Mouse (Mus musculus): ENCODE measurements at regions not wholly inside any gene's neighbourhood (a gene's known extent, or its start where the extent isn't known, plus 50 kb on each side); places are given as distances from the start of the nearest gene placed in this dataset.
"Not testable (repeated sequence)": the region's sequence is repeated elsewhere in the genome, so short reads cannot be mapped to it uniquely, and the experiment has no call there.

GRCm38 (mm10) chr16:20833838-20834237 lies 99.5 kb upstream of the Thpo start:
- not testable (repeated sequence) for H3K27me3 ChIP-seq (ENCODE audit: control insufficient read depth, insufficient read depth, low read length); DNase-seq (ENCODE audit: low spot score); H3K4me3 ChIP-seq (ENCODE audit: low read depth, low read length); H3K9me3 ChIP-seq (ENCODE audit: control insufficient read depth, low read length); H3K4me2 ChIP-seq (ENCODE audit: low read depth, low read length, severe bottlenecking); H3K36me3 ChIP-seq (ENCODE audit: control insufficient read depth, insufficient read depth, low read length); H3K4me1 ChIP-seq (replicated peaks; ENCODE audit: control insufficient read depth, insufficient read depth, low read length); H3K9ac ChIP-seq (ENCODE audit: low read length); H3K27ac ChIP-seq (ENCODE audit: low read depth, low read length); ATAC-seq (replicated peaks; ENCODE audit: low FRiP score)
- WGBS, result 72% methylated on average over 10 of the region's 10 CpGs

DNA sequence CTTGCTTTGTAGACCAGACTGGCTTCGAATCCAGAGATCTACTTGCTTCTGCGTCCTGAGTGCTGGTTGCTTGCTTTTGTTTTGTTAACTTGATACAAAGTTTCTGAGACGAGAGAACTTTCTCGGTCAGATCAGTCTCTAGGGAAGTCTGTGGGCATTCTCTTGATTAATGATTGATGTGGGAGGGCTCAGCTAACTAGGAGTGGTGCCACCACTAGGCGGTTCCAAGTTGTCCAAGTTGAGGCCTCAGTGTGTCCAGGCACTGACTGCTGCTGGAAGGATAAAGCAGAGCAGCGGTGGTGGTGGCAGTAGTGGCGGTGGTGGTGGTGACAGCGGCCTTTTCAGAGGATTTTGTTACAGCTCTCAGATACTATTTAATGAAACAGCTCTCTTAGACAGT lies 99.0 kb upstream of the Thpo start:
- WGBS, result 84% methylated on average over 8 of the region's 8 CpGs
- H3K4me1 ChIP-seq (replicated peaks; ENCODE audit: control insufficient read depth, insufficient read depth, low read length), result no peaks in the 10 kb centered on the region; the same call in 1 of the 2 replicates
- ATAC-seq (replicated peaks; ENCODE audit: low FRiP score) (no peak), DNase-seq (ENCODE audit: low spot score) (no peak)
- H3K9me3 ChIP-seq (ENCODE audit: control insufficient read depth, low read length), result no peaks in the 10 kb centered on the region
- H3K4me3 ChIP-seq (ENCODE audit: low read depth, low read length), result no peak overlapping the region
- H3K27ac ChIP-seq (ENCODE audit: low read depth, low read length), result no peak overlapping the region
- H3K36me3 ChIP-seq (ENCODE audit: control insufficient read depth, insufficient read depth, low read length), result no peaks in the 10 kb centered on the region
- H3K27me3 ChIP-seq (ENCODE audit: control insufficient read depth, insufficient read depth, low read length), result no peaks in the 10 kb centered on the region
- H3K4me2 ChIP-seq (ENCODE audit: low read depth, low read length, severe bottlenecking), result no peak overlapping the region
- H3K9ac ChIP-seq (ENCODE audit: low read length), result no peak overlapping the region

- Histone ChIP-seq H3K4me2 (ENCODE audit: low read depth, low read length, severe bottlenecking) (no peak overlapping the region), H3K9me3 (ENCODE audit: control insufficient read depth, low read length) (no peaks in the 10 kb centered on the region), H3K27me3 (ENCODE audit: control insufficient read depth, insufficient read depth, low read length) (no peaks in the 10 kb centered on the region), H3K27ac (ENCODE audit: low read depth, low read length) (no peak overlapping the region), H3K36me3 (ENCODE audit: control insufficient read depth, insufficient read depth, low read length) (no peaks in the 10 kb centered on the region), H3K4me3 (ENCODE audit: low read depth, low read length) (no peak overlapping the region), H3K4me1 (replicated peaks; ENCODE audit: control insufficient read depth, insufficient read depth, low read length) (no peaks in the 10 kb centered on the region; the same call in 1 of the 2 replicates), H3K9ac (ENCODE audit: low read length) (no peak overlapping the region)
- WGBS, result 52% methylated on average over 6 of the region's 6 CpGs
- ATAC-seq (replicated peaks; ENCODE audit: low FRiP score) (no peak), DNase-seq (ENCODE audit: low spot score) (no peak)
Measured at GRCm38 (mm10) chr16:20829732-20830435, 95.6 kb upstream of the Thpo start.

- no peak for DNase-seq (ENCODE audit: low spot score)
- Histone ChIP-seq H3K4me2 (ENCODE audit: low read depth, low read length, severe bottlenecking) (no peak overlapping the region), H3K4me3 (ENCODE audit: low read depth, low read length) (no peak overlapping the region), H3K9ac (ENCODE audit: low read length) (no peak overlapping the region), H3K9me3 (ENCODE audit: control insufficient read depth, low read length) (no peaks in the 10 kb centered on the region), H3K36me3 (ENCODE audit: control insufficient read depth, insufficient read depth, low read length) (no peaks in the 10 kb centered on the region), H3K4me1 (replicated peaks; ENCODE audit: control insufficient read depth, insufficient read depth, low read length) (no peaks in the 10 kb centered on the region; the same call in 1 of the 2 replicates), H3K27ac (ENCODE audit: low read depth, low read length) (no peak overlapping the region), H3K27me3 (ENCODE audit: control insufficient read depth, insufficient read depth, low read length) (no peaks in the 10 kb centered on the region)
- ATAC-seq (replicated peaks; ENCODE audit: low FRiP score), result no peak
- WGBS, result 85% methylated on average over 5 of the region's 5 CpGs
Measured at GRCm38 (mm10) chr16:20828996-20829731, 94.9 kb upstream of the Thpo start.

DNA sequence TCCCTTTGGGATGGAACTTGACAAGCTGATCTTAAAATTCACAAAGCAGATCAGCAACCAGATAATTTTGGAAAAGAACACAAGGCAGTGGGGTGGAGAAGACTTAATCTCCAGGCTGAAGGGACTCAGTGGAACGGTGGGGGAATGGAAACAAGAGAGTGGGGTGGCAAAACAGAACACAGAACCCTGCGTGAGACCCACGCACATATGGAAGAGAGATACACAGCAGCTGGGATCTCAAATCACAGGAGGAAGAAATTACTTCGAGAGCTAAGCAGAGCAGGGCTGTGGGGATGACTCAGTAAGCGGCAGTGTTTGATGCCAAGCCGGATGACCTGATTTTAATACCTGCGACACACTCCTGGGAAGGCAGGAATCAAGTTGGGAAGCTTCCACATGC lies 89.9 kb upstream of the Thpo start:
- H3K9me3 ChIP-seq (ENCODE audit: control insufficient read depth, low read length), result no peaks in the 10 kb centered on the region
- ATAC-seq (replicated peaks; ENCODE audit: low FRiP score) (no peak), DNase-seq (ENCODE audit: low spot score) (no peak)
- no peak overlapping the region for H3K4me3 ChIP-seq (ENCODE audit: low read depth, low read length)
- H3K4me2 ChIP-seq (ENCODE audit: low read depth, low read length, severe bottlenecking), result no peak overlapping the region
- no peak overlapping the region for H3K9ac ChIP-seq (ENCODE audit: low read length)
- no peaks in the 10 kb centered on the region for H3K36me3 ChIP-seq (ENCODE audit: control insufficient read depth, insufficient read depth, low read length)
- no peaks in the 10 kb centered on the region; the same call in 1 of the 2 replicates for H3K4me1 ChIP-seq (replicated peaks; ENCODE audit: control insufficient read depth, insufficient read depth, low read length)
- WGBS, result 55% methylated on average over 7 of the region's 7 CpGs
- no peak overlapping the region for H3K27ac ChIP-seq (ENCODE audit: low read depth, low read length)
- H3K27me3 ChIP-seq (ENCODE audit: control insufficient read depth, insufficient read depth, low read length), result no peaks in the 10 kb centered on the region

GRCm38 (mm10) chr16:20820939-20821338 lies 86.6 kb upstream of the Thpo start:
- Histone ChIP-seq H3K4me3 (ENCODE audit: low read depth, low read length) (no peak overlapping the region), H3K4me1 (replicated peaks; ENCODE audit: control insufficient read depth, insufficient read depth, low read length) (no peaks in the 10 kb centered on the region), H3K4me2 (ENCODE audit: low read depth, low read length, severe bottlenecking) (no peak overlapping the region), H3K9me3 (ENCODE audit: control insufficient read depth, low read length) (no peaks in the 10 kb centered on the region), H3K27me3 (ENCODE audit: control insufficient read depth, insufficient read depth, low read length) (no peaks in the 10 kb centered on the region), H3K27ac (ENCODE audit: low read depth, low read length) (no peak overlapping the region), H3K9ac (ENCODE audit: low read length) (no peak overlapping the region), H3K36me3 (ENCODE audit: control insufficient read depth, insufficient read depth, low read length) (no peaks in the 10 kb centered on the region)
- ATAC-seq (replicated peaks; ENCODE audit: low FRiP score) (no peak), DNase-seq (ENCODE audit: low spot score) (no peak)

GRCm38 (mm10) chr16:20819568-20819967 lies 85.3 kb upstream of the Thpo start:
- Histone ChIP-seq H3K9ac (ENCODE audit: low read length) (no peak overlapping the region), H3K36me3 (ENCODE audit: control insufficient read depth, insufficient read depth, low read length) (no peaks in the 10 kb centered on the region), H3K27ac (ENCODE audit: low read depth, low read length) (no peak overlapping the region), H3K4me1 (replicated peaks; ENCODE audit: control insufficient read depth, insufficient read depth, low read length) (no peaks in the 10 kb centered on the region), H3K4me3 (ENCODE audit: low read depth, low read length) (no peak overlapping the region), H3K9me3 (ENCODE audit: control insufficient read depth, low read length) (no peaks in the 10 kb centered on the region), H3K4me2 (ENCODE audit: low read depth, low read length, severe bottlenecking) (no peak overlapping the region), H3K27me3 (ENCODE audit: control insufficient read depth, insufficient read depth, low read length) (no peaks in the 10 kb centered on the region)
- 80% methylated on average over 3 of the region's 3 CpGs for WGBS
- no peak for DNase-seq (ENCODE audit: low spot score)
- ATAC-seq (replicated peaks; ENCODE audit: low FRiP score), result no peak

DNA sequence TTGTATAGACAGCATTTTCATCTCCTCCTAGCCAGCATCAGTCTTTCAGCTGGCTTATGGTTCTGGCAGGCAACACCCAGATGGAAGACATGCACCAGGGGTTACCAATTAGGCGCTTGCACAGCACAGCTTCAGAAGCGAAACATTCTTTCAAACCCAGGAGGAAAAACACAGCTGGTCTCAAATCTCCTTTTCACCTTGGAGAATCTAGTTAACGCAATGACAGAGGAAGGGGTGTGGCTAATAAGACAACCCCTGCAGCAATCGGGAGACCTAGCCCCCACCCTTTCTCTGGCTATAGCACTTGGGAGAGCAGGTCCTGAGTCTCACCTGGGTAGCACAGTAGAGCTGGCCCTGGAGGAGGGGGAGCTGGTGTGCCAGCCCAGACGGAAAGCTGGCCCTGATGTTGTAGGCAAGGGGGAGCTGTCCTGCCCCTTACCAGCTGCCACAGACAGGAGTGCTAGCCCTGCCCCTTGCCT lies 84.4 kb upstream of the Thpo start:
- DNase-seq (ENCODE audit: low spot score) (no peak), ATAC-seq (replicated peaks; ENCODE audit: low FRiP score) (no peak)
- no peaks in the 10 kb centered on the region for H3K4me1 ChIP-seq (replicated peaks; ENCODE audit: control insufficient read depth, insufficient read depth, low read length)
- H3K4me3 ChIP-seq (ENCODE audit: low read depth, low read length), result no peak overlapping the region
- H3K9ac ChIP-seq (ENCODE audit: low read length), result no peak overlapping the region
- H3K9me3 ChIP-seq (ENCODE audit: control insufficient read depth, low read length), result no peaks in the 10 kb centered on the region
- no peak overlapping the region for H3K27ac ChIP-seq (ENCODE audit: low read depth, low read length)
- WGBS, result 51% methylated on average over 5 of the region's 5 CpGs
- no peaks in the 10 kb centered on the region for H3K36me3 ChIP-seq (ENCODE audit: control insufficient read depth, insufficient read depth, low read length)
- no peaks in the 10 kb centered on the region for H3K27me3 ChIP-seq (ENCODE audit: control insufficient read depth, insufficient read depth, low read length)
- H3K4me2 ChIP-seq (ENCODE audit: low read depth, low read length, severe bottlenecking), result no peak overlapping the region

DNA sequence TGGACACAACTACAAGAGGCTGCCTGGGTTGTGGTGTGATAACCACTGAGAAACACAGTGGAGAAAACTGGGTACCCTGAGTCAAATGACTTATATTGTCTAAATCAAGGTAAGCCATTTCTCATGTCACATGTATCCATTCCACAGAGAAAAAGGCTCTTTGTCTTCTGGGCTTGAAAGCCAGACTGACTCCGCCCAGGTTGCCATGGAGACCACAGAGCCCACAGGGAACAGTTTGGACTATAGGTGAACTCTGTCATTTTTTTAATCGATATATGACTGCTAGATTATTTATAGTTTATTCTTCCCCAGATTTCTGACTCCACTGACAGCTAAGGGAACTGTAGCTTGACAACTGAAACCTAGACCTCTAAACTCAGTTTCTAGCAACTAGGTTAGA lies 80.7 kb upstream of the Thpo start:
- Histone ChIP-seq H3K27ac (ENCODE audit: low read depth, low read length) (no peak overlapping the region), H3K9me3 (ENCODE audit: control insufficient read depth, low read length) (no peaks in the 10 kb centered on the region), H3K4me2 (ENCODE audit: low read depth, low read length, severe bottlenecking) (no peak overlapping the region), H3K9ac (ENCODE audit: low read length) (no peak overlapping the region), H3K36me3 (ENCODE audit: control insufficient read depth, insufficient read depth, low read length) (no peaks in the 10 kb centered on the region), H3K27me3 (ENCODE audit: control insufficient read depth, insufficient read depth, low read length) (no peaks in the 10 kb centered on the region), H3K4me3 (ENCODE audit: low read depth, low read length) (no peak overlapping the region), H3K4me1 (replicated peaks; ENCODE audit: control insufficient read depth, insufficient read depth, low read length) (no peaks in the 10 kb centered on the region)
- 77% methylated on average over 2 of the region's 2 CpGs for WGBS
- DNase-seq (ENCODE audit: low spot score) (no peak), ATAC-seq (replicated peaks; ENCODE audit: low FRiP score) (no peak)
